Mouse (Mus musculus) neural tube, postnatal 0 days (tissue): ENCODE measurements around the gene Pnldc1. TPM values are rescaled to one million over a fixed set of nuclear protein-coding genes. Genes with fewer than 3 reads are reported as not detected.

Source experiments
- microRNA-seq: library from miRNA; unstranded; fragments of <30 nt; microRNA quantifications from one replicate; pipeline ENCODE4, GENCODE M21; 2016
- polyA plus RNA-seq: library from polyadenylated mRNA; unstranded; fragments of >200 nt; fragmentation: Nextera tagmentation; extraction: Ambion mirVana; gene quantifications from 2 replicates; pipeline ENCODE4 v1.2.1, GENCODE M21; 2015

The Pnldc1 gene
- 0.83 and 1.7 TPM in 2 replicates for polyA plus RNA-seq

DNA sequence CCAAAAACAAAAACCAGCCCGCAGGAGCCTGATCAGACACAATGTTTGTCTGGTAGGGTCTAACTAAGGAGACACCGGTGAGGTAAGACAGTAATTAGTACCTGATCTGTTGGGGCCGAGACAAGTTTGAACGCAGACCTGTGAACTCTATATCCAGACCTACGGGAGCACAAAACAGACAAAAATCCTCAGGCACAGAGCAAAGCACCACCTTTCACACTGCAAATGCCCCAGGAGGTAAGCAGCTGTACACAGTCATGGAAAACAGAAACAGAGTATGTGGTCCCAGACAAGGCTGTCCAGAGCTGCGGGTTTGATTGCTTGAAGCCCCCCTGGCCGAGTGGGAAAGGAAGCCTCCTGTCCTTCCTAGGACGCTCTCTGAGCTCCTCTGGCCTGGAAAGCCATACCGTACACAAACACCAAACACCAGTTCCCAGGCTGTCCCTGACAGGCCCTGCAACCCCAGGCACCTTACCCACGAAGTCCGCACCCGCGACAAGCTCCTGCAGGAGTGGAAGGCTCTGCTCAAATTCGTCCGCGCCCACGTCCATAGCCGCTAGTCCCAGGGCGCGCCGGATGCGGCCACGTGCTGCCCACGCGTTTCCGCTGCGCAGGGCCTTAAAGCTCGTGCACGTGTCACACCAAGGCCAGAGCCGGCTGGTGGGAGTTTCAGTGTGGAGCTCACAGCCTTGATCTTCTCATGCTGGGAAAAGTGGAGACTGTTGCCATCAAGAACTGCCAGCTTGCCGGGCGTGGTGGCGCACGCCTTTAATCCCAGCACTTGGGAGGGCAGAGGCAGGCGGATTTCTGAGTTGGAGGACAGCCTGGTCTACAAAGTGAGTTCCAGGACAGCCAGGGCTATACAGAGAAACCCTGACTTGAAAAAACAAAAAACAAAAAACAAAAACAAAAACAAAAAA lies at the start of gene Pnldc1:
TSS of gene Pnldc1 (minus strand) at position 870 of the 920 bp plus-strand sequence.

DNA sequence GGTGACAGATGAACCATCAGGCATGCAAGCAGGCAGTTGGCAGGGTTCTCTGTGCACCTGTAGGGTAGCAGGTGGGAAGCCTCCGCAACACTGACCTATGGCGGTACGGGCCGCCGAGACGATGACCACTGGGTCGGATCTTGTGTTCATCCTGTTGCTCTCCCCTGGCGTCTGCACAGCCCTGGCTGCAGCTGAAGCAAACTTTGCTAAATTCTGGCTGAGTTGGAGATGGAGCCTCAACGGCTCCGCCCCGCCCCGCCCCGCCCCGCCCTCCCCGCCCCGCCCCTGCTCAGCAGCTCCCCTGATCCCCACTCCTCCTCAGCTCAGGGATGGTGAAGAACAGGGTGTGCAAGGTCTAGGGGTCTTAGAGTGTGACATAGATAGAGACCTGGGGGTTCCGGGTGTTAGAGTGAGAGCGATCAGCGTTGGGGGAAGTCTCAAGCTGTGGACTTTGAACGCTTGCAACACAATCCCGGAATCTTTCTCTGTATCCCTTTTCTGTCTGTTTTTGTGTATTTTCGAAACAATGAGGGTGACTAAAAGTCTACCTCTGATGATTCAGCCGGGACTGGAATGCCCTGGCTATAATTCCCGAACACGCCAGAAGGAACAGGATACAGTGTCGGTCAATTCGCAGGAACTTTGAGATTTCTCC lies 30.2 kb upstream of the Pnldc1 start, which contains the start of gene Acat3:
TSS of gene Acat3 (minus strand) at position 450 of the 655 bp plus-strand sequence.

DNA sequence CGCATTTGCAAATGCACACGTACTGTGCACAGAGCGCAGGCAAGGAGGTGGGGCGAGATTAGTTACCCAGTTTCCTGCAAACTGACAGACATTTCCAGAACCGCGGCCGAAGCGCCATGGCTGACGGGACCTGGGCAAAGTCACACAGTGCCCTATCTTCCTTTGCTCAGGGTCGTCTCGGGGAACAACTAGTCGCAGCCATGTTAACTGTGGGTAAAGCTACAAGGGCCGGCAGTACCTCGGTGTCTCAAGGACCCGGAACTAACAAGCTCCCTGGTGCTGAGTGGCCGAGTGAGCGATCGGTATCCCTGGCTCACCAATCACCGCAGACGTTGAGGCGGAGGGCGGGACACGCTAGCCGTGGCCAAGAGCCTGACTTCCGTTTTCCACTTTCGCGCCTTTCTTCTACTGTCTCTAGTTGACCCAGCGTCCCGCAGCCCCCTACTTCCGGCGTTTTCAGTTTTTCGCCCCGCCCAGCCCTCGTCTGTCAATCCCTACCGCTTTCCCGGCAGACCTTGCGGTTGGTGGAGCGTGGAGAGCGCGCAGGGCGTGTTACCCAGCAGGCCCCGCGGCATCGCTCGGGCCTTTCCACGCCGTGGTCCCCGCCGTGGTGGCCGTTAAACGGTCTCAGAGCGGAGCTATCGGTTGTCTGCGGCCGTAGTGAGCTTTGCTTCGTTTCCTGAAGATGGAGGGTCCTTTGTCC lies 6.0 kb upstream of the Pnldc1 start, which contains the start of gene Mrpl18:
TSS of gene Mrpl18 (minus strand) at position 465 of the 703 bp plus-strand sequence.

DNA sequence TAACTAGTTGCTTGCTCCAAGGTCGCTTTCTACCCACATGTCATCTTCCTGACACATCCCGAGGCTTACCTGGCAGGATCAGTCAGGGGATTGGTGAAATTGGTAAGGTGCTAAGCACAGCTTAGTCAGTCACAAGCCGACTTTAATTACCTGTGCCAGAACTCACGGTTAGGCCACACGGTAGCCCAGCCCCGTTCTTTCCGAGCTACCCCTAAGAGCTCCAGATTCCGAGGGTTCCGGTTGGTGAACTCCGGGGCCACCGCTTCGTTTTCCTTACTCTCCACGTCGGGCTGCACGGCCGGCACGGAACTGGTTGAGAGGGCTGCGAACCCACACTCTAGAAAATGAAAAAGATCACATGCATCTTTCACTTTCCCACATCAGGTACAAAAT lies 5.5 kb upstream of the Pnldc1 start, which contains the start of gene Tcp1:
TSS of gene Tcp1 (plus strand) at position 214 of the 393 bp plus-strand sequence.

DNA sequence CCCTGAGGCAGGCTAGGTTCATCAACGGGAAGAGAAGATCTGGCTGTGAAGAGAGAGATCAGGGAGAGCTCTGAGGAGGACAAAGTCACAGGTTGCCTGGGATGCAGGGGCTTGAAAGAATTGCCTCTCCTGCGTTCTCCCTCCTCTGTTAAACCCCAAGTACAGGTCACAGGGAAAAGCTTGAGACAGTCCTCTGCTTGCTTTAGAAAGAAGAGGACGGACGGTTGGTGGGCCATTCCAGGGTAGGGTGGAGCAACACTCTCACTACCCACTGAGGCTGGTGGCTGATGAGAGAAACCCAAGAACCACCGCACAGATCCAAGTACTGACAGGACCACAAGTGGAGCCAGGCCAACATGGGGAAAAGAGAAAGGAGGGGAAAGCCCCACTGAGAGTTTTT lies 34.3 kb downstream of the Pnldc1 start, which contains the start of gene Mrgprh:
TSS of gene Mrgprh (plus strand) at position 301 of the 400 bp plus-strand sequence.

DNA sequence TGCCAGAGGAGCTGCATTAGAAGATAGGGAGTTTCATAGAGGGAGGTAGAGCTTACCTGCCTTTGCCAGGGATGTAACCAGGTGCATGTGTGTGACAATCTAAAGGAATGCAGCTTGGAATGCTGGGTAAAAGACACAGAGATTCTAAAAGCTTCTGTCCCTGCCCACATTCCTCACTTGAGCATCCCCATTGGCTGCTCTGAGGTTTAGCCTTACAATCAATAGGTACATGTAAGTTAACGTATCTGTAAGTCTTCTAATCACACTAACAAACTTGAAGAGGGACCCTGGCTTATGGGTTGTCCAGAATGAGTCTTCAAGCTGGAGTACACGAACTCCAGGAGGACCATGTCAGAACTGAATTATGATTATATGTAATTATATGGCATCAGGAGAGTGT lies 42.0 kb downstream of the Pnldc1 start, which contains the start of gene Mas1:
TSS of gene Mas1 (minus strand) at position 101 of the 400 bp plus-strand sequence.

Small RNA genes within 50 kb of the gene (microRNA-seq; reads per million reads assigned to microRNA genes)
- gene Gm24085, result not detected

Other genes starting within 250 kb of the Pnldc1 start
- gene Slc22a1, start 234.4 kb downstream of the Pnldc1 start, polyA plus RNA-seq, result not detected in 2 replicates
- 4.8 and 5.5 TPM in 2 replicates for gene Igf2r, start 140.6 kb downstream of the Pnldc1 start, polyA plus RNA-seq
- gene Mas1, start 42.1 kb downstream of the Pnldc1 start, polyA plus RNA-seq, result 0.49 and 0.60 TPM in 2 replicates
- not detected in 2 replicates for gene Mrgprh, start 34.2 kb downstream of the Pnldc1 start, polyA plus RNA-seq
- 267 and 290 TPM in 2 replicates for gene Tcp1, start 5.5 kb upstream of the Pnldc1 start, polyA plus RNA-seq
- 119 and 136 TPM in 2 replicates for gene Mrpl18, start 6.1 kb upstream of the Pnldc1 start, polyA plus RNA-seq
- gene Acat3, start 30.4 kb upstream of the Pnldc1 start, polyA plus RNA-seq, result 0.76 and 0.79 TPM in 2 replicates
- 207 and 228 TPM in 2 replicates for gene Acat2, start 50.5 kb upstream of the Pnldc1 start, polyA plus RNA-seq
- 103 and 110 TPM in 2 replicates for gene Wtap, start 83.9 kb upstream of the Pnldc1 start, polyA plus RNA-seq
- 154 and 159 TPM in 2 replicates for gene Sod2, start 96.6 kb upstream of the Pnldc1 start, polyA plus RNA-seq
- 0.18 and 0.33 TPM in 2 replicates for gene Gpr31b, start 142.1 kb upstream of the Pnldc1 start, polyA plus RNA-seq
- 0.52 and 0.55 TPM in 2 replicates for gene Tcp10b, start 150.9 kb upstream of the Pnldc1 start, polyA plus RNA-seq
- 0.08 TPM in 1 of 2 replicates, not detected in the other for gene Unc93a, start 221.6 kb upstream of the Pnldc1 start, polyA plus RNA-seq